10 mouse cellular contexts compared by ENCODE assay signal in the genomic region with DNA sequence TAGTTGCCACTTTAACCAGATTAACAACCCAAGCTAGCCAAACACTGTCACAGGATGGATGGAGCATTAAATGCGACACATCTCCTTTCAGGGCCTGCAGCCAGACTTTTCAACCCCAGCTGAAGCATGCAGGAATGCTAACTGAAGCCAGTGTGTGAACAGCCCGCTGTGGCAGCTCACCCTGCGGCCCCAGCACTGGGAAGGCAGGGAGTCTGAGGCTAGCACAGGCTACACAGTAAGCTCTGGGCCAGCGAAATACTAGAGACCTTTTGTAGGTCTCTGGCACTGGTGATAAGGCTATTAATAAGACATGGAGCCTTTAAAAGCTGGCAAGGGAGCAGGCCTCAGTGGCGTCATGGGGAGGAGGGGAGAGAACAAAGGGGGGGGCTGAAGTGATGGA. TPM values are rescaled to one million over a fixed set of nuclear protein-coding genes. Genes with fewer than 3 reads are reported as not detected.
DNase-seq lines count a peak whose midpoint lies in the region; ATAC-seq lines count a peak whose summit lies in the region.
"Had no signal": no experiment of that assay in that cellular context is flagged by ENCODE, and none has a peak within 500 bp of the region (broad histone marks: within the 10 kb centered on the region; RNA-seq: fewer than 3 reads in every experiment).

No protein-coding gene starts in this region.

- no peak for ATAC-seq in embryonic facial prominence, embryonic 13.5 days (ENCODE audit: insufficient number of reproducible peaks, insufficient read depth, low FRiP score, low TSS enrichment, low read depth)
- ATAC-seq in heart, embryonic 12.5 days (ENCODE audit: insufficient number of reproducible peaks, low FRiP score), result no peak
- ATAC-seq: activated CD4-positive, CD25-positive, alpha-beta regulatory T cell, adult 4 months had no signal

- no peak overlapping the region for H3K9ac ChIP-seq in embryonic facial prominence, embryonic 13.5 days
- H3K9ac ChIP-seq in heart, embryonic 12.5 days, result no peak overlapping the region

- H3K4me2 ChIP-seq in embryonic facial prominence, embryonic 13.5 days, result no peak overlapping the region
- H3K4me2 ChIP-seq in heart, embryonic 12.5 days, result no peak overlapping the region

- peaks cover 46% of the 10 kb centered on the region for H3K4me1 ChIP-seq in embryonic facial prominence, embryonic 13.5 days
- H3K4me1 ChIP-seq in embryonic facial prominence, embryonic 10.5 days, result peaks cover 37% of the 10 kb centered on the region
- peaks cover 40% of the 10 kb centered on the region for H3K4me1 ChIP-seq in heart, embryonic 12.5 days (replicated peaks)

- no peak for DNase-seq in embryonic facial prominence, embryonic 10.5 days (ENCODE audit: low spot score)
- peak; percentile 30 for DNase-seq in ZHBTc4 (ENCODE audit: low read depth, low spot score)
- DNase-seq in lung, postnatal 14 days, result peak; percentile 30
- DNase-seq in urinary bladder, postnatal 10 days (ENCODE audit: low spot score), result no peak
- DNase-seq in thymus, postnatal 0 days (ENCODE audit: low spot score), result no peak
- DNase-seq in thymus, postnatal 25 days, result no peak

- WGBS in embryonic facial prominence, embryonic 13.5 days, result 45% methylated on average over 5 of the region's 5 CpGs
- WGBS in embryonic facial prominence, embryonic 10.5 days, result 49% methylated on average over 5 of the region's 5 CpGs
- WGBS in heart, embryonic 12.5 days, result 40% methylated on average over 5 of the region's 5 CpGs

- H3K4me3 ChIP-seq in embryonic facial prominence, embryonic 13.5 days, result no peak overlapping the region
- H3K4me3 ChIP-seq in embryonic facial prominence, embryonic 10.5 days, result no peak overlapping the region
- H3K4me3 ChIP-seq in heart, embryonic 12.5 days, result no peak overlapping the region
- H3K4me3 ChIP-seq: megakaryocyte, embryonic 14.5 days had no signal

- no peaks in the 10 kb centered on the region for H3K36me3 ChIP-seq in embryonic facial prominence, embryonic 13.5 days
- no peaks in the 10 kb centered on the region for H3K36me3 ChIP-seq in embryonic facial prominence, embryonic 10.5 days (replicated peaks)
- no peaks in the 10 kb centered on the region for H3K36me3 ChIP-seq in heart, embryonic 12.5 days

- peak overlapping the region; percentile 68 for H3K27ac ChIP-seq in embryonic facial prominence, embryonic 13.5 days
- no peak overlapping the region; the same call in 1 of the 2 replicates for H3K27ac ChIP-seq in embryonic facial prominence, embryonic 10.5 days (replicated peaks)
- peak overlapping the region; percentile 67 for H3K27ac ChIP-seq in heart, embryonic 12.5 days (ENCODE audit: poor library complexity, severe bottlenecking)

- no peaks in the 10 kb centered on the region for H3K9me3 ChIP-seq in embryonic facial prominence, embryonic 13.5 days
- H3K9me3 ChIP-seq in embryonic facial prominence, embryonic 10.5 days, result no peaks in the 10 kb centered on the region
- no peaks in the 10 kb centered on the region for H3K9me3 ChIP-seq in heart, embryonic 12.5 days (replicated peaks)
- H3K9me3 ChIP-seq: megakaryocyte, embryonic 14.5 days had no signal

- H3K27me3 ChIP-seq in embryonic facial prominence, embryonic 13.5 days, result no peaks in the 10 kb centered on the region
- H3K27me3 ChIP-seq in embryonic facial prominence, embryonic 10.5 days (replicated peaks; ENCODE audit: low read depth, poor library complexity, severe bottlenecking), result no peaks in the 10 kb centered on the region
- H3K27me3 ChIP-seq in heart, embryonic 12.5 days (replicated peaks), result no peaks in the 10 kb centered on the region
- H3K27me3 ChIP-seq: megakaryocyte, embryonic 14.5 days had no signal

RNA-seq across cellular contexts. Expression of a gene that starts 49.1 kb away (rescaled TPM):
- 46.4 and 53.9 TPM in 2 replicates for polyA plus RNA-seq in embryonic facial prominence, embryonic 13.5 days (2015; fragmentation: Nextera tagmentation; extraction: Ambion mirVana)
- 30.7 and 32.9 TPM in 2 replicates for polyA plus RNA-seq in embryonic facial prominence, embryonic 10.5 days (2016; fragmentation: Nextera tagmentation; extraction: Ambion mirVana)
- polyA plus RNA-seq in heart, embryonic 12.5 days (2016; fragmentation: Nextera tagmentation; extraction: Ambion mirVana), result 51.3 and 55.2 TPM in 2 replicates
- 76.5 and 82.2 TPM in 2 replicates for polyA plus RNA-seq in thymus, postnatal 0 days (2015; fragmentation: Nextera tagmentation; extraction: Ambion mirVana)

Comparison
In these comparisons a context has a peak if more than half of its experiments do, and no peak if none do; other contexts are left out.
1. DNase-seq: peak in ZHBTc4 (single experiment) and lung, postnatal 14 days (single experiment); none in embryonic facial prominence, embryonic 10.5 days (single experiment), urinary bladder, postnatal 10 days (single experiment), thymus, postnatal 0 days (single experiment) and thymus, postnatal 25 days (single experiment).